Mouse (Mus musculus): ENCODE results near the gene Ier5.
A peak's percentile ranks its signal among the peaks of the same experiment; 100 is the strongest.

Ier5 gene

GRCm38 (mm10) chr1:155097354-155097753 lies 2.1 kb downstream of the Ier5 start:
- peaks cover 63% of the 10 kb centered on the region for H3K27me3 ChIP-seq (ENCODE audit: insufficient read depth, low read length)
- H3K36me3 ChIP-seq (ENCODE audit: insufficient read depth, low read length): no peaks in the 10 kb centered on the region
- H3K4me3 ChIP-seq (replicated peaks; ENCODE audit: low read length): peak overlapping the region; percentile 84; the same call in 1 of the 2 replicates
- no peaks in the 10 kb centered on the region for H3K9me3 ChIP-seq (ENCODE audit: low read length)
- no peak for TF ChIP-seq CTCF (conservative IDR thresholded peaks at IDR 0.05; ENCODE audit: low read length)
- TF ChIP-seq NANOG (IDR thresholded peaks at IDR 0.05; ENCODE audit: borderline replicate concordance, low read length): no peak
- no peak for TF ChIP-seq POU5F1 (IDR thresholded peaks at IDR 0.05; ENCODE audit: borderline replicate concordance, low read length)
- peaks cover 30% of the 10 kb centered on the region for H3K4me1 ChIP-seq (replicated peaks; ENCODE audit: low read depth, low read length)

DNA sequence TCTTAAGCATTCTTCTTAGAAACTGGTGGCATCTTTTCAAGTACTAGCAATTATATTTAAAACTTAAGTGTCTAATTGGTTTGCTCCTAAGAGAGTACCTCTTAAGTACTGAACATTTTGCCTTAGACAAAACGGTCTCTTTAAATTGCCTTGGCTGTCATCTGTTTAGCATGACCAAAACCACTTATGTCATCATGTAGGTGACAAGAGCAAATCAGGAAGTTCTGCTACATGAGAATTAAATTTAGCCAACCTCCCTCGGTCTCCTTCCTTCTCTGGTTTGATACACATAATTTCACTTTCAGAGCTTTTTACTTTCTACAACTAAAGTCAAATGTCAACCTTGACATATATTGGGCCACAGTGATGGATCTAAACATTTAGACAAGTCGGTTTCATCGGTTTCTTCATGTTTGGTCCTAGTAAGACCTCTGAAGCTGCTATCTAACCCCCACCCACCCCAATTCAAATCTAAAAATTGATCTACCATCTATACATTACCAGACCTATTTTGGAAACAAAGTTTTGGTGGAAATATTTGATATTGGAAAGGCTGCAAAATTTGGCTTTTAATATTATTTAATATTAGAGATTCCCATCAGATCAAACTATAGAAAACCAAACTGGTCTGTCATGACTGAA lies 2.7 kb downstream of the Ier5 start:
- Histone ChIP-seq H3K4me3 (replicated peaks; ENCODE audit: low read length) (no peak overlapping the region), H3K9me3 (ENCODE audit: low read length) (no peaks in the 10 kb centered on the region), H3K4me1 (replicated peaks; ENCODE audit: low read depth, low read length) (peaks cover 36% of the 10 kb centered on the region), H3K36me3 (ENCODE audit: insufficient read depth, low read length) (no peaks in the 10 kb centered on the region), H3K27me3 (ENCODE audit: insufficient read depth, low read length) (peaks cover 64% of the 10 kb centered on the region)
- TF ChIP-seq NANOG (IDR thresholded peaks at IDR 0.05; ENCODE audit: borderline replicate concordance, low read length) (no peak), CTCF (conservative IDR thresholded peaks at IDR 0.05; ENCODE audit: low read length) (no peak), POU5F1 (IDR thresholded peaks at IDR 0.05; ENCODE audit: borderline replicate concordance, low read length) (no peak)

DNA sequence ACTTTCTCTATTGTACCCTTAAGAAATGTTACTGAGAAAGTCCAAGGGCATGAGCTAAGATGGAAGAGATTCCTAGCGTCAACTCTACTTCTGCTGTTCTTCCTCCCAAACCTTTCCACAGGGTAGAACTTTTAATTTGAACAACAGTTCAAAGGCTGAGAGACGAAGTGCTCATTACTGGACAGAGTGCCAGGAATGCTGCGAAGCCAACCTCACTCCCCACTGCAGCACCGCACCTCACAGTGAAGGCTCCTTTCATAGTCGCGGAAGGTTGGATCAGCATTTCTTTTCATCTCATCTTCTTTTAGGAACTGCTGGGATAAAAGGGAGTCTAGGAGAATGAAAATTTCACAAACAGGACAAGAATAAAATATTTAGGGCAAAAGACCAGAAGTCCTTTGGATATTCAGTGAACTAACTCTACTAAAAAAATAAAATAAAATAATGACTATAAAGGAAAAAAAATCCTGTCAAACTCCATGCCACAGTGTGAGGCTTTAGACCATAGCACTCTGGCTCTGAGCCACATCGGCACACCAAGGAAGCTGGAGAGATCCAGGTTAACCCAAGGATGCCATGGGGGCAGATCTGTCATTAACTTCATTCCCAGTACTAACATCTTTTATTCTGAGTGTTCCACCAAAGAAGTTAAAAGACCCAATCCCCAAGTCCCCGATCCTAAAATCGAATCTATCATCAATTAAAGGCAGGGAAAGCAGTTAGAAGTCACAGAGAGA lies 5.3 kb downstream of the Ier5 start:
- Histone ChIP-seq H3K9me3 (ENCODE audit: low read length) (no peaks in the 10 kb centered on the region), H3K4me3 (replicated peaks; ENCODE audit: low read length) (no peak overlapping the region), H3K27me3 (ENCODE audit: insufficient read depth, low read length) (peaks cover 74% of the 10 kb centered on the region), H3K4me1 (replicated peaks; ENCODE audit: low read depth, low read length) (peaks cover 37% of the 10 kb centered on the region), H3K36me3 (ENCODE audit: insufficient read depth, low read length) (no peaks in the 10 kb centered on the region)
- TF ChIP-seq NANOG (IDR thresholded peaks at IDR 0.05; ENCODE audit: borderline replicate concordance, low read length) (no peak), CTCF (conservative IDR thresholded peaks at IDR 0.05; ENCODE audit: low read length) (no peak), POU5F1 (IDR thresholded peaks at IDR 0.05; ENCODE audit: borderline replicate concordance, low read length) (no peak)

- no peaks in the 10 kb centered on the region for H3K9me3 ChIP-seq (ENCODE audit: low read length)
- H3K4me3 ChIP-seq (replicated peaks; ENCODE audit: low read length): no peak overlapping the region
- H3K27me3 ChIP-seq (ENCODE audit: insufficient read depth, low read length): peaks cover 72% of the 10 kb centered on the region
- H3K36me3 ChIP-seq (ENCODE audit: insufficient read depth, low read length): no peaks in the 10 kb centered on the region
- TF ChIP-seq NANOG (IDR thresholded peaks at IDR 0.05; ENCODE audit: borderline replicate concordance, low read length): no peak
- TF ChIP-seq CTCF (conservative IDR thresholded peaks at IDR 0.05; ENCODE audit: low read length): no peak
- no peak for TF ChIP-seq POU5F1 (IDR thresholded peaks at IDR 0.05; ENCODE audit: borderline replicate concordance, low read length)
- H3K4me1 ChIP-seq (replicated peaks; ENCODE audit: low read depth, low read length): peaks cover 37% of the 10 kb centered on the region
Measured at GRCm38 (mm10) chr1:155093145-155093791, 6.2 kb downstream of the Ier5 start.

DNA sequence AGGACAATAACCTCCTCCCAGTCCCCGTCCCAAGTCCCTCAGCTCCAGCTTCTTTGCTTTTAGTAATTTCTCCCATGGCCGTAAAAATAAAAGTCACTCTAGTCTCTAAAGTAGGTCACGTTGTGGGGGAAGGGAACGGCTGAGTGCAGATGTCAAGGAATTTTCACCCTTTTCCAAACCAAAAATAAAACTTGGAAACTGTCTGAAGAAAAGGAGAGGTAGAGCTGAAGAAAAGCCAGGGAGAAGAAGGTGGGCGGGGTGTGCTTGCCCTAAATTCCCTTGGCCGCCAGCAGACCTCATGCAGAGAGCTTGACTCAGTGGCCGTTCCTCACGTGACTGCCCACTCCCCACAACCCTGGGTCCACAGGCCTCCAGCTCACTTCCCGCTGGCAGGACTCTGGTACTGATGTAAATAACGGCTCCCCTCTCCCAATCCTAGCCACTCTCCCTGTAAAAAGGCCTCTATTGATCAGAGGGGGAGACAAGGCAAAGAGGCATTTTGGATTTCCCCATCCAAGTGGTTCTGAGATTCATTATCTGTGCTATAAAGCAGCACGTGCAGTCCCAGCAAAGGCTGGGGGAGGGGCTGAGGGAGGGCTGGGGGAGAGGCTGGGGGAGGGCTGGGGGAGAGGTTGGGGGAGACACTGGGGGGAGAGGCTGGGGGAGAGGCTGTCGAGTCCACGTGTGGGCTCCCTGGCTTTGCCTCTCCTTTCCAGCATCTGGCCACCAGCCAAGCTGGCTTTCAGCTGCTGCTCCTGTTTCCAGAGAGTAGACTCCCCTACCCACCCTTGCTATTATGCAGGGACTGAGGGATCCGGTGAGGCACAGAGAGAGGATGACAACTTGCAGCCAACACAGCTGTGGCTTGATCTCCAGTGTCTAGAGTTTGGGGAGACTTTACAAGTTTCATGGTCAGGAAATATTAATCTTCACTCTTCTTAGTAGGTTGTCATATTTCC lies 7.3 kb downstream of the Ier5 start:
- no peak for TF ChIP-seq NANOG (IDR thresholded peaks at IDR 0.05; ENCODE audit: borderline replicate concordance, low read length)
- TF ChIP-seq CTCF (conservative IDR thresholded peaks at IDR 0.05; ENCODE audit: low read length): no peak
- TF ChIP-seq POU5F1 (IDR thresholded peaks at IDR 0.05; ENCODE audit: borderline replicate concordance, low read length): no peak
- Histone ChIP-seq H3K36me3 (ENCODE audit: insufficient read depth, low read length) (no peaks in the 10 kb centered on the region), H3K9me3 (ENCODE audit: low read length) (no peaks in the 10 kb centered on the region), H3K27me3 (ENCODE audit: insufficient read depth, low read length) (peaks cover 68% of the 10 kb centered on the region), H3K4me3 (replicated peaks; ENCODE audit: low read length) (0 out of 2 replicates have a peak overlapping the region, but pooled peaks have one; percentile 5), H3K4me1 (replicated peaks; ENCODE audit: low read depth, low read length) (peaks cover 38% of the 10 kb centered on the region)

GRCm38 (mm10) chr1:155091374-155091841 lies 8.0 kb downstream of the Ier5 start:
- H3K36me3 ChIP-seq (ENCODE audit: insufficient read depth, low read length): no peaks in the 10 kb centered on the region
- H3K27me3 ChIP-seq (ENCODE audit: insufficient read depth, low read length): peaks cover 66% of the 10 kb centered on the region
- no peak overlapping the region for H3K4me3 ChIP-seq (replicated peaks; ENCODE audit: low read length)
- no peaks in the 10 kb centered on the region for H3K9me3 ChIP-seq (ENCODE audit: low read length)
- peaks cover 45% of the 10 kb centered on the region for H3K4me1 ChIP-seq (replicated peaks; ENCODE audit: low read depth, low read length)
- no peak for TF ChIP-seq POU5F1 (IDR thresholded peaks at IDR 0.05; ENCODE audit: borderline replicate concordance, low read length)
- TF ChIP-seq CTCF (conservative IDR thresholded peaks at IDR 0.05; ENCODE audit: low read length): no peak
- TF ChIP-seq NANOG (IDR thresholded peaks at IDR 0.05; ENCODE audit: borderline replicate concordance, low read length): no peak

DNA sequence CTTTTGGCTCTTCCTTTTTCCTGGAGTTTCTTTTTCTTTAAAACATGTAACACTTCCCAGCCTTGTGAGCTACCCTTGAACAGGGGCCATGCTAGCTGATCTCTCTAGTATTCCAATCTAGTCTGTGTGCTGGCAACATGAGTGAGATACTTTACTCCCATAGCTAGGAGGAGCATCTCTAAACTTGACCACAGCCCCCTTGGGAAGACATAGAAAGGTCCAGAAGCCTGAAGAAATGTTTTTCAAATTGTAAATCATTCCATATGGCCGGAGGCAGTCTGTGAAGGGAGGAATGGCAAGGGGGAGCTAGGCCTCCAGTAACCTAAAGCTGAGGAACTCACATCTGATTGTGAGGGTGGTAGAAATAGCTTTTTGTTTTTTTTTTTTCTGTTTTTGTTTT lies 8.7 kb downstream of the Ier5 start:
- H3K4me1 ChIP-seq (replicated peaks; ENCODE audit: low read depth, low read length): peaks cover 52% of the 10 kb centered on the region
- peaks cover 67% of the 10 kb centered on the region for H3K27me3 ChIP-seq (ENCODE audit: insufficient read depth, low read length)
- H3K4me3 ChIP-seq (replicated peaks; ENCODE audit: low read length): no peak overlapping the region
- no peaks in the 10 kb centered on the region for H3K36me3 ChIP-seq (ENCODE audit: insufficient read depth, low read length)
- TF ChIP-seq CTCF (conservative IDR thresholded peaks at IDR 0.05; ENCODE audit: low read length) (no peak), NANOG (IDR thresholded peaks at IDR 0.05; ENCODE audit: borderline replicate concordance, low read length) (no peak), POU5F1 (IDR thresholded peaks at IDR 0.05; ENCODE audit: borderline replicate concordance, low read length) (no peak)
- no peaks in the 10 kb centered on the region for H3K9me3 ChIP-seq (ENCODE audit: low read length)

Data from E14TG2a.4 (cell line).